Mouse (Mus musculus): ENCODE results near the gene Evx1. TPM values are rescaled to one million over a fixed set of nuclear protein-coding genes. Genes with fewer than 3 reads are reported as not detected.

Evx1 gene
- polyA plus RNA-seq, 1 experiment from 2014 or later = not detected

GRCm38 (mm10) chr6:52315441-52316412, 2.4 kb downstream of the Evx1 start:
- Histone ChIP-seq H3K4me1 (replicated peaks) (peaks cover 22% of the 10 kb centered on the region), H3K4me3 (peak overlapping the region; percentile 44; the same call in 1 of the 2 replicates), H3K4me2 (peak overlapping the region; percentile 66; the same call in 1 of the 2 replicates), H3K9me3 (replicated peaks) (no peaks in the 10 kb centered on the region), H3K27ac (no peak overlapping the region), H3K27me3 (peaks cover 96% of the 10 kb centered on the region), H3K36me3 (no peaks in the 10 kb centered on the region), H3K9ac (no peak overlapping the region)
- WGBS = 17% methylated on average over 27 of the region's 27 CpGs
- ATAC-seq (replicated peaks; ENCODE audit: insufficient number of reproducible peaks, insufficient read depth, low FRiP score, low read depth) = no peak

- no peaks in the 10 kb centered on the region for H3K36me3 ChIP-seq
- peak overlapping the region; percentile 66 for H3K4me2 ChIP-seq
- H3K4me1 ChIP-seq (replicated peaks) = peaks cover 21% of the 10 kb centered on the region
- peak overlapping the region; percentile 44 for H3K4me3 ChIP-seq
- peaks cover 97% of the 10 kb centered on the region for H3K27me3 ChIP-seq
- no peaks in the 10 kb centered on the region for H3K9me3 ChIP-seq (replicated peaks)
- 4% methylated on average over 81 of the region's 81 CpGs for WGBS
- peak overlapping the region; percentile 33; the same call in 1 of the 2 replicates for H3K9ac ChIP-seq
- no peak overlapping the region for H3K27ac ChIP-seq
- ATAC-seq (replicated peaks; ENCODE audit: insufficient number of reproducible peaks, insufficient read depth, low FRiP score, low read depth) = no peak
These were observed 3.3 kb downstream of the Evx1 start for GRCm38 (mm10) chr6:52316413-52317184.

- Histone ChIP-seq H3K9ac (no peak overlapping the region), H3K9me3 (replicated peaks) (no peaks in the 10 kb centered on the region), H3K36me3 (no peaks in the 10 kb centered on the region), H3K4me1 (replicated peaks) (peaks cover 21% of the 10 kb centered on the region), H3K4me3 (no peak overlapping the region), H3K27ac (no peak overlapping the region), H3K4me2 (no peak overlapping the region), H3K27me3 (peaks cover 97% of the 10 kb centered on the region)
- WGBS = 35% methylated on average over 14 of the region's 14 CpGs
- ATAC-seq (replicated peaks; ENCODE audit: insufficient number of reproducible peaks, insufficient read depth, low FRiP score, low read depth) = no peak
These were observed 4.3 kb downstream of the Evx1 start for GRCm38 (mm10) chr6:52317461-52318180.

- Histone ChIP-seq H3K9me3 (replicated peaks) (no peaks in the 10 kb centered on the region), H3K9ac (no peak overlapping the region), H3K36me3 (no peaks in the 10 kb centered on the region), H3K4me3 (no peak overlapping the region), H3K27me3 (peaks cover 100% of the 10 kb centered on the region), H3K4me2 (no peak overlapping the region), H3K27ac (no peak overlapping the region), H3K4me1 (replicated peaks) (peaks cover 21% of the 10 kb centered on the region)
- no peak for ATAC-seq (replicated peaks; ENCODE audit: insufficient number of reproducible peaks, insufficient read depth, low FRiP score, low read depth)
- WGBS = 46% methylated on average over 1 of the region's 1 CpGs
These were observed 5.0 kb downstream of the Evx1 start for GRCm38 (mm10) chr6:52318271-52318670.

- no peaks in the 10 kb centered on the region for H3K36me3 ChIP-seq
These were observed 6.8 kb downstream of the Evx1 start for GRCm38 (mm10) chr6:52319956-52320690.

GRCm38 (mm10) chr6:52320966-52321825, 7.9 kb downstream of the Evx1 start:
- no peak overlapping the region for H3K9ac ChIP-seq
- no peaks in the 10 kb centered on the region for H3K9me3 ChIP-seq (replicated peaks)
- H3K27ac ChIP-seq = no peak overlapping the region
- H3K4me1 ChIP-seq (replicated peaks) = peaks cover 10% of the 10 kb centered on the region
- H3K4me3 ChIP-seq = no peak overlapping the region
- WGBS = 11% methylated on average over 12 of the region's 12 CpGs
- no peaks in the 10 kb centered on the region for H3K36me3 ChIP-seq
- H3K27me3 ChIP-seq = peaks cover 98% of the 10 kb centered on the region
- no peak for ATAC-seq (replicated peaks; ENCODE audit: insufficient number of reproducible peaks, insufficient read depth, low FRiP score, low read depth)
- H3K4me2 ChIP-seq = no peak overlapping the region

More at GRCm38 (mm10) chr6:52319956-52320690, 6.8 kb downstream of the Evx1 start:
- peaks cover 98% of the 10 kb centered on the region for H3K27me3 ChIP-seq
- no peak overlapping the region for H3K4me2 ChIP-seq
- H3K27ac ChIP-seq = no peak overlapping the region
- 9% methylated on average over 17 of the region's 17 CpGs for WGBS
- H3K4me1 ChIP-seq (replicated peaks) = peaks cover 11% of the 10 kb centered on the region
- ATAC-seq (replicated peaks; ENCODE audit: insufficient number of reproducible peaks, insufficient read depth, low FRiP score, low read depth) = no peak
- H3K9me3 ChIP-seq (replicated peaks) = no peaks in the 10 kb centered on the region
- no peak overlapping the region for H3K4me3 ChIP-seq
- H3K9ac ChIP-seq = no peak overlapping the region

GRCm38 (mm10) chr6:52321826-52322315, 8.6 kb downstream of the Evx1 start:
- no peaks in the 10 kb centered on the region for H3K36me3 ChIP-seq
- ATAC-seq (replicated peaks; ENCODE audit: insufficient number of reproducible peaks, insufficient read depth, low FRiP score, low read depth) = no peak
- peaks cover 96% of the 10 kb centered on the region for H3K27me3 ChIP-seq
- no peak overlapping the region for H3K9ac ChIP-seq
- no peaks in the 10 kb centered on the region for H3K9me3 ChIP-seq (replicated peaks)
- WGBS = 2% methylated on average over 21 of the region's 21 CpGs
- no peak overlapping the region for H3K27ac ChIP-seq
- no peak overlapping the region for H3K4me2 ChIP-seq
- H3K4me1 ChIP-seq (replicated peaks) = peaks cover 3% of the 10 kb centered on the region
- no peak overlapping the region for H3K4me3 ChIP-seq

GRCm38 (mm10) chr6:52322721-52323215, 9.5 kb downstream of the Evx1 start:
- H3K4me1 ChIP-seq (replicated peaks) = no peaks in the 10 kb centered on the region
- no peaks in the 10 kb centered on the region for H3K9me3 ChIP-seq (replicated peaks)
- no peaks in the 10 kb centered on the region for H3K36me3 ChIP-seq
- no peak overlapping the region for H3K4me2 ChIP-seq
- WGBS = 7% methylated on average over 16 of the region's 16 CpGs
- 0 out of 2 replicates have a peak overlapping the region, but pooled peaks have one; percentile 10 for H3K4me3 ChIP-seq
- peaks cover 89% of the 10 kb centered on the region for H3K27me3 ChIP-seq
- ATAC-seq (replicated peaks; ENCODE audit: insufficient number of reproducible peaks, insufficient read depth, low FRiP score, low read depth) = no peak
- H3K9ac ChIP-seq = no peak overlapping the region
- no peak overlapping the region for H3K27ac ChIP-seq

GRCm38 (mm10) chr6:52323292-52323691, 10.0 kb downstream of the Evx1 start:
- H3K27me3 ChIP-seq = peaks cover 89% of the 10 kb centered on the region
- H3K4me2 ChIP-seq = no peak overlapping the region
- H3K27ac ChIP-seq = no peak overlapping the region
- H3K9me3 ChIP-seq (replicated peaks) = no peaks in the 10 kb centered on the region
- no peaks in the 10 kb centered on the region for H3K36me3 ChIP-seq
- 9% methylated on average over 10 of the region's 10 CpGs for WGBS
- H3K4me3 ChIP-seq = no peak overlapping the region
- no peaks in the 10 kb centered on the region for H3K4me1 ChIP-seq (replicated peaks)
- ATAC-seq (replicated peaks; ENCODE audit: insufficient number of reproducible peaks, insufficient read depth, low FRiP score, low read depth) = no peak
- H3K9ac ChIP-seq = no peak overlapping the region
